Mouse (Mus musculus): ENCODE results near the gene Slc13a5. TPM values are rescaled to one million over a fixed set of nuclear protein-coding genes. Genes with fewer than 3 reads are reported as not detected.

Gene Slc13a5
- polyA plus RNA-seq, 1 experiment, result not detected

- Histone ChIP-seq H3K4me3 (ENCODE audit: low read depth, low read length) (peak overlapping the region; percentile 51), H3K27ac (ENCODE audit: insufficient read depth, low read depth, low read length) (no peak overlapping the region), H3K4me1 (ENCODE audit: control insufficient read depth, insufficient read depth, insufficient read length, low read length) (peaks cover 10% of the 10 kb centered on the region), H3K36me3 (ENCODE audit: control insufficient read depth, insufficient read depth, low read length) (no peaks in the 10 kb centered on the region), H3K27me3 (ENCODE audit: control insufficient read depth, insufficient read depth, low read length) (peaks cover 24% of the 10 kb centered on the region)
- WGBS, result 2% methylated on average over 46 of the region's 46 CpGs
- TF ChIP-seq CTCF (IDR thresholded peaks at IDR 0.05; ENCODE audit: extremely low read depth, insufficient read length, insufficient replicate concordance, low read depth, low read length) (0 out of 2 replicates have a peak, but pooled peaks have one; percentile 18), POLR2A (IDR thresholded peaks at IDR 0.05; ENCODE audit: low read depth, low read length) (no peak)
Observed at GRCm38 (mm10) chr11:72266207-72266959, 639 bp downstream of the Slc13a5 start.

GRCm38 (mm10) chr11:72265483-72265882, 1.5 kb downstream of the Slc13a5 start:
- TF ChIP-seq POLR2A (IDR thresholded peaks at IDR 0.05; ENCODE audit: low read depth, low read length) (no peak), CTCF (IDR thresholded peaks at IDR 0.05; ENCODE audit: extremely low read depth, insufficient read length, insufficient replicate concordance, low read depth, low read length) (no peak)
- Histone ChIP-seq H3K4me3 (ENCODE audit: low read depth, low read length) (no peak overlapping the region), H3K27ac (ENCODE audit: insufficient read depth, low read depth, low read length) (no peak overlapping the region), H3K4me1 (ENCODE audit: control insufficient read depth, insufficient read depth, insufficient read length, low read length) (peaks cover 10% of the 10 kb centered on the region), H3K36me3 (ENCODE audit: control insufficient read depth, insufficient read depth, low read length) (no peaks in the 10 kb centered on the region), H3K27me3 (ENCODE audit: control insufficient read depth, insufficient read depth, low read length) (peaks cover 24% of the 10 kb centered on the region)
- 15% methylated on average over 11 of the region's 11 CpGs for WGBS

GRCm38 (mm10) chr11:72256441-72256840, 10.6 kb downstream of the Slc13a5 start:
- H3K4me1 ChIP-seq (ENCODE audit: control insufficient read depth, insufficient read depth, insufficient read length, low read length), result no peaks in the 10 kb centered on the region
- TF ChIP-seq POLR2A (IDR thresholded peaks at IDR 0.05; ENCODE audit: low read depth, low read length), result no peak
- TF ChIP-seq CTCF (IDR thresholded peaks at IDR 0.05; ENCODE audit: extremely low read depth, insufficient read length, insufficient replicate concordance, low read depth, low read length), result no peak
- no peaks in the 10 kb centered on the region; the same call in 1 of the 2 replicates for H3K27me3 ChIP-seq (ENCODE audit: control insufficient read depth, insufficient read depth, low read length)
- no peak overlapping the region for H3K27ac ChIP-seq (ENCODE audit: insufficient read depth, low read depth, low read length)
- H3K4me3 ChIP-seq (ENCODE audit: low read depth, low read length), result no peak overlapping the region
- WGBS, result 62% methylated on average over 2 of the region's 2 CpGs
- no peaks in the 10 kb centered on the region for H3K36me3 ChIP-seq (ENCODE audit: control insufficient read depth, insufficient read depth, low read length)

- H3K4me3 ChIP-seq (ENCODE audit: low read depth, low read length), result no peak overlapping the region
- H3K36me3 ChIP-seq (ENCODE audit: control insufficient read depth, insufficient read depth, low read length), result no peaks in the 10 kb centered on the region
- no peaks in the 10 kb centered on the region for H3K27me3 ChIP-seq (ENCODE audit: control insufficient read depth, insufficient read depth, low read length)
- TF ChIP-seq CTCF (IDR thresholded peaks at IDR 0.05; ENCODE audit: extremely low read depth, insufficient read length, insufficient replicate concordance, low read depth, low read length) (no peak), POLR2A (IDR thresholded peaks at IDR 0.05; ENCODE audit: low read depth, low read length) (no peak)
- no peak overlapping the region for H3K27ac ChIP-seq (ENCODE audit: insufficient read depth, low read depth, low read length)
- H3K4me1 ChIP-seq (ENCODE audit: control insufficient read depth, insufficient read depth, insufficient read length, low read length), result no peaks in the 10 kb centered on the region
- 57% methylated on average over 4 of the region's 4 CpGs for WGBS
Observed at GRCm38 (mm10) chr11:72255629-72256028, 11.4 kb downstream of the Slc13a5 start.

GRCm38 (mm10) chr11:72245196-72245753, 21.7 kb downstream of the Slc13a5 start:
- no peak for TF ChIP-seq CTCF (IDR thresholded peaks at IDR 0.05; ENCODE audit: extremely low read depth, insufficient read length, insufficient replicate concordance, low read depth, low read length)
- no peak for TF ChIP-seq POLR2A (IDR thresholded peaks at IDR 0.05; ENCODE audit: low read depth, low read length)
- Histone ChIP-seq H3K27ac (ENCODE audit: insufficient read depth, low read depth, low read length) (no peak overlapping the region), H3K27me3 (ENCODE audit: control insufficient read depth, insufficient read depth, low read length) (peaks cover 4% of the 10 kb centered on the region; the same call in 1 of the 2 replicates), H3K36me3 (ENCODE audit: control insufficient read depth, insufficient read depth, low read length) (no peaks in the 10 kb centered on the region), H3K4me1 (ENCODE audit: control insufficient read depth, insufficient read depth, insufficient read length, low read length) (no peaks in the 10 kb centered on the region), H3K4me3 (ENCODE audit: low read depth, low read length) (no peak overlapping the region)
- 83% methylated on average over 8 of the region's 8 CpGs for WGBS

- Histone ChIP-seq H3K27ac (ENCODE audit: insufficient read depth, low read depth, low read length) (no peak overlapping the region), H3K36me3 (ENCODE audit: control insufficient read depth, insufficient read depth, low read length) (no peaks in the 10 kb centered on the region), H3K4me3 (ENCODE audit: low read depth, low read length) (no peak overlapping the region), H3K27me3 (ENCODE audit: control insufficient read depth, insufficient read depth, low read length) (no peaks in the 10 kb centered on the region), H3K4me1 (ENCODE audit: control insufficient read depth, insufficient read depth, insufficient read length, low read length) (no peaks in the 10 kb centered on the region)
- TF ChIP-seq CTCF (IDR thresholded peaks at IDR 0.05; ENCODE audit: extremely low read depth, insufficient read length, insufficient replicate concordance, low read depth, low read length), result no peak
- no peak for TF ChIP-seq POLR2A (IDR thresholded peaks at IDR 0.05; ENCODE audit: low read depth, low read length)
- 69% methylated on average over 4 of the region's 4 CpGs for WGBS
Observed at GRCm38 (mm10) chr11:72240062-72240860, 26.8 kb downstream of the Slc13a5 start.

GRCm38 (mm10) chr11:72234013-72234412, 33.0 kb downstream of the Slc13a5 start:
- no peaks in the 10 kb centered on the region for H3K27me3 ChIP-seq (ENCODE audit: control insufficient read depth, insufficient read depth, low read length)
- no peaks in the 10 kb centered on the region for H3K4me1 ChIP-seq (ENCODE audit: control insufficient read depth, insufficient read depth, insufficient read length, low read length)
- no peak overlapping the region for H3K4me3 ChIP-seq (ENCODE audit: low read depth, low read length)
- WGBS, result 82% methylated on average over 5 of the region's 5 CpGs
- H3K27ac ChIP-seq (ENCODE audit: insufficient read depth, low read depth, low read length), result no peak overlapping the region
- no peak for TF ChIP-seq CTCF (IDR thresholded peaks at IDR 0.05; ENCODE audit: extremely low read depth, insufficient read length, insufficient replicate concordance, low read depth, low read length)
- TF ChIP-seq POLR2A (IDR thresholded peaks at IDR 0.05; ENCODE audit: low read depth, low read length), result no peak
- no peaks in the 10 kb centered on the region for H3K36me3 ChIP-seq (ENCODE audit: control insufficient read depth, insufficient read depth, low read length)

Measured in small intestine, adult 2 months (tissue).